Mouse (Mus musculus): ENCODE results near the gene Bax. TPM values are rescaled to one million over a fixed set of nuclear protein-coding genes. Genes with fewer than 3 reads are reported as not detected.

The Bax gene
- polyA plus RNA-seq, 1 experiment from 2014 or later = 271 TPM

- Histone ChIP-seq H3K27me3 (peaks cover 68% of the 10 kb centered on the region), H3K36me3 (peaks cover 54% of the 10 kb centered on the region)
- no peak for ATAC-seq (ENCODE audit: low FRiP score)
Measured at GRCm38 (mm10) chr7:45420615-45420919, 46.1 kb downstream of the Bax start, which contains the start of gene Lhb. TSS of gene Lhb (plus strand) at chr7:45420820.

GRCm38 (mm10) chr7:45419859-45420614, 46.7 kb downstream of the Bax start:
- no peak overlapping the region for H3K27ac ChIP-seq
- no peak overlapping the region for H3K4me2 ChIP-seq
- H3K36me3 ChIP-seq = peaks cover 48% of the 10 kb centered on the region
- H3K27me3 ChIP-seq = peaks cover 74% of the 10 kb centered on the region
- no peak overlapping the region for H3K9ac ChIP-seq
- H3K9me3 ChIP-seq = no peaks in the 10 kb centered on the region
- 18% methylated on average over 27 of the region's 27 CpGs for WGBS
- no peak overlapping the region for H3K4me3 ChIP-seq
- no peak for ATAC-seq (ENCODE audit: low FRiP score)
- H3K4me1 ChIP-seq (replicated peaks) = peaks cover 8% of the 10 kb centered on the region

More at GRCm38 (mm10) chr7:45420615-45420919, 46.1 kb downstream of the Bax start, which contains the start of gene Lhb:
- no peak within 1 kb of the TSS for H3K9ac ChIP-seq
- WGBS = 59% methylated on average over 6 of the region's 6 CpGs
- H3K27ac ChIP-seq = no peak within 1 kb of the TSS
- H3K9me3 ChIP-seq = no peaks in the 10 kb centered on the region
- no peak within 1 kb of the TSS for H3K4me3 ChIP-seq
- no peak within 1 kb of the TSS for H3K4me2 ChIP-seq
- H3K4me1 ChIP-seq (replicated peaks) = peaks cover 5% of the 10 kb centered on the region

GRCm38 (mm10) chr7:45417962-45418492, 48.7 kb downstream of the Bax start:
- H3K4me1 ChIP-seq (replicated peaks) = peaks cover 21% of the 10 kb centered on the region
- H3K4me2 ChIP-seq = no peak overlapping the region
- no peak overlapping the region for H3K9ac ChIP-seq
- H3K4me3 ChIP-seq = no peak overlapping the region
- H3K27ac ChIP-seq = no peak overlapping the region
- no peaks in the 10 kb centered on the region for H3K9me3 ChIP-seq
- H3K27me3 ChIP-seq = peaks cover 94% of the 10 kb centered on the region
- no peak for ATAC-seq (ENCODE audit: low FRiP score)
- WGBS = 10% methylated on average over 13 of the region's 13 CpGs
- peaks cover 28% of the 10 kb centered on the region for H3K36me3 ChIP-seq

GRCm38 (mm10) chr7:45415636-45416035, 51.1 kb downstream of the Bax start:
- Histone ChIP-seq H3K27me3 (peaks cover 100% of the 10 kb centered on the region), H3K4me3 (0 out of 2 replicates have a peak overlapping the region, but pooled peaks have one; percentile 17), H3K9me3 (no peaks in the 10 kb centered on the region), H3K36me3 (peaks cover 4% of the 10 kb centered on the region), H3K4me1 (replicated peaks) (peaks cover 21% of the 10 kb centered on the region), H3K4me2 (0 out of 2 replicates have a peak overlapping the region, but pooled peaks have one; percentile 7), H3K27ac (no peak overlapping the region), H3K9ac (no peak overlapping the region; the same call in 1 of the 2 replicates)
- 10% methylated on average over 37 of the region's 37 CpGs for WGBS
- no peak for ATAC-seq (ENCODE audit: low FRiP score)

GRCm38 (mm10) chr7:45414740-45415224, 51.9 kb downstream of the Bax start:
- no peak overlapping the region for H3K4me3 ChIP-seq
- no peak overlapping the region for H3K9ac ChIP-seq
- ATAC-seq (ENCODE audit: low FRiP score) = no peak
- no peaks in the 10 kb centered on the region for H3K9me3 ChIP-seq
- H3K4me2 ChIP-seq = no peak overlapping the region
- no peaks in the 10 kb centered on the region for H3K36me3 ChIP-seq
- peaks cover 21% of the 10 kb centered on the region for H3K4me1 ChIP-seq (replicated peaks)
- peaks cover 100% of the 10 kb centered on the region for H3K27me3 ChIP-seq
- 47% methylated on average over 12 of the region's 12 CpGs for WGBS
- no peak overlapping the region for H3K27ac ChIP-seq

- Histone ChIP-seq H3K36me3 (no peaks in the 10 kb centered on the region), H3K4me3 (peak overlapping the region; percentile 52), H3K9me3 (no peaks in the 10 kb centered on the region), H3K9ac (peak overlapping the region; percentile 76), H3K4me2 (peak overlapping the region; percentile 80), H3K4me1 (replicated peaks) (peaks cover 21% of the 10 kb centered on the region), H3K27me3 (peaks cover 100% of the 10 kb centered on the region), H3K27ac (no peak overlapping the region)
- no peak for ATAC-seq (ENCODE audit: low FRiP score)
- 2% methylated on average over 21 of the region's 27 CpGs for WGBS
Measured at GRCm38 (mm10) chr7:45413864-45414739, 52.6 kb downstream of the Bax start.

GRCm38 (mm10) chr7:45413113-45413863, 53.4 kb downstream of the Bax start, which contains the start of gene Ntf5:
TSS of gene Ntf5 (plus strand) at chr7:45413695.
- peaks cover 100% of the 10 kb centered on the region for H3K27me3 ChIP-seq
- no peaks in the 10 kb centered on the region for H3K36me3 ChIP-seq
- H3K4me2 ChIP-seq = peak within 1 kb of the TSS; percentile 80
- 3% methylated on average over 41 of the region's 45 CpGs for WGBS
- peak within 1 kb of the TSS; percentile 76 for H3K9ac ChIP-seq
- no peak within 1 kb of the TSS for H3K27ac ChIP-seq
- peaks cover 21% of the 10 kb centered on the region for H3K4me1 ChIP-seq (replicated peaks)
- peak within 1 kb of the TSS; percentile 52 for H3K4me3 ChIP-seq
- ATAC-seq (ENCODE audit: low FRiP score) = peak; percentile 35; the same call in 1 of the 2 replicates
- no peaks in the 10 kb centered on the region for H3K9me3 ChIP-seq

- Histone ChIP-seq H3K4me2 (no peak overlapping the region), H3K36me3 (no peaks in the 10 kb centered on the region), H3K4me1 (replicated peaks) (peaks cover 18% of the 10 kb centered on the region), H3K4me3 (no peak overlapping the region), H3K9ac (no peak overlapping the region), H3K27ac (no peak overlapping the region), H3K27me3 (peaks cover 100% of the 10 kb centered on the region), H3K9me3 (no peaks in the 10 kb centered on the region)
- ATAC-seq (ENCODE audit: low FRiP score) = no peak
- 88% methylated on average over 2 of the region's 2 CpGs for WGBS
Measured at GRCm38 (mm10) chr7:45412421-45412820, 54.3 kb downstream of the Bax start.

Small RNA genes lying within 50 kb of the gene (microRNA-seq; reads per million reads assigned to microRNA genes)
- gene Gm22133 = not detected

Other genes with a start within 250 kb of the Bax start
- 0.96 and 1.7 TPM in 2 replicates for gene Cd37, start 227.8 kb downstream of the Bax start, polyA plus RNA-seq (2015; fragmentation: Nextera tagmentation; extraction: Ambion mirVana)
- gene Slc6a16, start 225.8 kb downstream of the Bax start, polyA plus RNA-seq (2015; fragmentation: Nextera tagmentation; extraction: Ambion mirVana) = 0.18 and 0.38 TPM in 2 replicates
- gene Slc6a21, start 189.4 kb downstream of the Bax start, polyA plus RNA-seq (2015; fragmentation: Nextera tagmentation; extraction: Ambion mirVana) = not detected in 2 replicates
- gene Trpm4, start 133.1 kb downstream of the Bax start, polyA plus RNA-seq (2015; fragmentation: Nextera tagmentation; extraction: Ambion mirVana) = 7.3 and 8.9 TPM in 2 replicates
- 0.31 TPM in 2 replicates for gene Hrc, start 131.6 kb downstream of the Bax start, polyA plus RNA-seq (2015; fragmentation: Nextera tagmentation; extraction: Ambion mirVana)
- 19.9 and 20.7 TPM in 2 replicates for gene Ppfia3, start 99.9 kb downstream of the Bax start, polyA plus RNA-seq (2015; fragmentation: Nextera tagmentation; extraction: Ambion mirVana)
- gene Lin7b, start 96.3 kb downstream of the Bax start, polyA plus RNA-seq (2015; fragmentation: Nextera tagmentation; extraction: Ambion mirVana) = 12.5 and 13.4 TPM in 2 replicates
- gene Snrnp70, start 71.2 kb downstream of the Bax start, polyA plus RNA-seq (2015; fragmentation: Nextera tagmentation; extraction: Ambion mirVana) = 205 and 215 TPM in 2 replicates
- not detected in 2 replicates for gene Kcna7, start 61.2 kb downstream of the Bax start, polyA plus RNA-seq (2015; fragmentation: Nextera tagmentation; extraction: Ambion mirVana)
- 0.10 and 0.19 TPM in 2 replicates for gene Ntf5, start 53.2 kb downstream of the Bax start, polyA plus RNA-seq (2015; fragmentation: Nextera tagmentation; extraction: Ambion mirVana)
- gene Lhb, start 46.1 kb downstream of the Bax start, polyA plus RNA-seq (2015; fragmentation: Nextera tagmentation; extraction: Ambion mirVana) = 1.2 and 2.5 TPM in 2 replicates
- gene Gys1, start 32.1 kb downstream of the Bax start, polyA plus RNA-seq (2015; fragmentation: Nextera tagmentation; extraction: Ambion mirVana) = 21.9 and 23.2 TPM in 2 replicates
- 99.9 and 110 TPM in 2 replicates for gene Ruvbl2, start 28.8 kb downstream of the Bax start, polyA plus RNA-seq (2015; fragmentation: Nextera tagmentation; extraction: Ambion mirVana)
- 7,019 and 7,066 TPM in 2 replicates for gene Ftl1, start 7.0 kb downstream of the Bax start, polyA plus RNA-seq (2015; fragmentation: Nextera tagmentation; extraction: Ambion mirVana)
- 0.13 and 0.22 TPM in 2 replicates for gene Tulp2, start 15.0 kb upstream of the Bax start, polyA plus RNA-seq (2015; fragmentation: Nextera tagmentation; extraction: Ambion mirVana)
- not detected in 2 replicates for gene Gm45808, start 19.9 kb upstream of the Bax start, polyA plus RNA-seq (2015; fragmentation: Nextera tagmentation; extraction: Ambion mirVana)
- 3.4 and 4.2 TPM in 2 replicates for gene Dhdh, start 21.9 kb upstream of the Bax start, polyA plus RNA-seq (2015; fragmentation: Nextera tagmentation; extraction: Ambion mirVana)
- gene Nucb1, start 43.5 kb upstream of the Bax start, polyA plus RNA-seq (2015; fragmentation: Nextera tagmentation; extraction: Ambion mirVana) = 120 and 121 TPM in 2 replicates
- gene Ppp1r15a, start 59.4 kb upstream of the Bax start, polyA plus RNA-seq (2015; fragmentation: Nextera tagmentation; extraction: Ambion mirVana) = 13.9 and 14.3 TPM in 2 replicates
- 2.4 and 4.3 TPM in 2 replicates for gene Plekha4, start 59.4 kb upstream of the Bax start, polyA plus RNA-seq (2015; fragmentation: Nextera tagmentation; extraction: Ambion mirVana)
- gene Hsd17b14, start 88.0 kb upstream of the Bax start, polyA plus RNA-seq (2015; fragmentation: Nextera tagmentation; extraction: Ambion mirVana) = 0.25 and 0.45 TPM in 2 replicates
- 19.8 and 20.8 TPM in 2 replicates for gene Bcat2, start 103.3 kb upstream of the Bax start, polyA plus RNA-seq (2015; fragmentation: Nextera tagmentation; extraction: Ambion mirVana)
- gene Fgf21, start 148.6 kb upstream of the Bax start, polyA plus RNA-seq (2015; fragmentation: Nextera tagmentation; extraction: Ambion mirVana) = not detected in 2 replicates
- gene Fut1, start 150.4 kb upstream of the Bax start, polyA plus RNA-seq (2015; fragmentation: Nextera tagmentation; extraction: Ambion mirVana) = 0.06 TPM in 1 of 2 replicates, not detected in the other
- gene Izumo1, start 154.9 kb upstream of the Bax start, polyA plus RNA-seq (2015; fragmentation: Nextera tagmentation; extraction: Ambion mirVana) = 0.18 TPM in 1 of 2 replicates, not detected in the other
- 12.0 and 12.7 TPM in 2 replicates for gene Rasip1, start 160.6 kb upstream of the Bax start, polyA plus RNA-seq (2015; fragmentation: Nextera tagmentation; extraction: Ambion mirVana)
- 3.4 and 4.0 TPM in 2 replicates for gene Mamstr, start 173.1 kb upstream of the Bax start, polyA plus RNA-seq (2015; fragmentation: Nextera tagmentation; extraction: Ambion mirVana)
- gene Fut2, start 199.5 kb upstream of the Bax start, polyA plus RNA-seq (2015; fragmentation: Nextera tagmentation; extraction: Ambion mirVana) = 0.09 and 0.38 TPM in 2 replicates
- gene Ntn5, start 217.1 kb upstream of the Bax start, polyA plus RNA-seq (2015; fragmentation: Nextera tagmentation; extraction: Ambion mirVana) = 2.3 and 2.6 TPM in 2 replicates
- 0.40 and 0.86 TPM in 2 replicates for gene Sec1, start 227.5 kb upstream of the Bax start, polyA plus RNA-seq (2015; fragmentation: Nextera tagmentation; extraction: Ambion mirVana)
- gene Car11, start 232.9 kb upstream of the Bax start, polyA plus RNA-seq (2015; fragmentation: Nextera tagmentation; extraction: Ambion mirVana) = 38.5 and 41.6 TPM in 2 replicates
- 2.9 and 3.6 TPM in 2 replicates for gene Dbp, start 238.2 kb upstream of the Bax start, polyA plus RNA-seq (2015; fragmentation: Nextera tagmentation; extraction: Ambion mirVana)
- gene Rpl18, start 248.6 kb upstream of the Bax start, polyA plus RNA-seq (2015; fragmentation: Nextera tagmentation; extraction: Ambion mirVana) = 626 and 633 TPM in 2 replicates